Mouse (Mus musculus) ES-E14 (cell line): ENCODE measurements around the gene Nop2. TPM values are rescaled to one million over a fixed set of nuclear protein-coding genes. Genes with fewer than 3 reads are reported as not detected.
A peak's percentile ranks its signal among the peaks of the same experiment; 100 is the strongest.

Experiments
- DNase-seq: peaks from one replicate; pipeline ENCODE4 v3.0.0-alpha.2; 2013; ENCODE audit warnings: low read depth, low spot score
- H3K27ac ChIP-seq: 2 replicates; pipeline ENCODE4 v1.5.1; 2012; ENCODE audit warnings: low read depth, mild to moderate bottlenecking, low read length, moderate library complexity, mixed read lengths; ENCODE audit not compliant: poor library complexity, insufficient read depth, severe bottlenecking
- H3K36me3 ChIP-seq: 2 replicates; pipeline ENCODE4 v1.6.1; 2012; ENCODE audit warnings: mild to moderate bottlenecking, low read length, moderate library complexity, mixed read lengths; ENCODE audit not compliant: control insufficient read depth, poor library complexity, insufficient read depth, severe bottlenecking
- H3K4me1 ChIP-seq, 2 experiments: fragments of 150-350 bp in 1 of 2; sonication (generic) in 1 of 2; 2 replicates each; pipeline ENCODE4 v1.6.1; 2012; ENCODE audit warnings: low read length in 2 of 2, mild to moderate bottlenecking in 1 of 2, mixed read lengths in 1 of 2; ENCODE audit not compliant: control insufficient read depth in 2 of 2, insufficient read depth in 2 of 2, poor library complexity in 1 of 2
- H3K4me3 ChIP-seq, 2 experiments: fragments of 150-350 bp in 1 of 2; sonication (generic) in 1 of 2; 2 replicates each; pipeline ENCODE4 v1.5.1; 2012; ENCODE audit warnings: low read length in 2 of 2, low read depth in 1 of 2, mild to moderate bottlenecking in 1 of 2, mixed read lengths in 1 of 2; ENCODE audit not compliant: insufficient read depth in 1 of 2, poor library complexity in 1 of 2, severe bottlenecking in 1 of 2
- H3K9ac ChIP-seq: 2 replicates; pipeline ENCODE4 v1.6.1; 2012; ENCODE audit warnings: low read depth, mild to moderate bottlenecking, low read length, mixed read lengths; ENCODE audit not compliant: poor library complexity, insufficient read depth, severe bottlenecking
- H3K9me3 ChIP-seq: fragments of 150-350 bp; sonication (generic); 2 replicates; pipeline ENCODE4 v1.6.1; 2012; ENCODE audit warnings: low read depth, mild to moderate bottlenecking, low read length; ENCODE audit not compliant: control insufficient read depth, insufficient read depth
- CHD2 ChIP-seq: IDR thresholded peaks from 2 replicates; pipeline ENCODE4 v1.6.1; 2014; ENCODE audit warnings: mild to moderate bottlenecking, low read depth, low read length, inconsistent platforms
- HCFC1 ChIP-seq: IDR thresholded peaks from 2 replicates; pipeline ENCODE4 v1.6.1; 2012; ENCODE audit warnings: low read length, inconsistent platforms, borderline replicate concordance; ENCODE audit not compliant: insufficient read depth
- MAFK ChIP-seq: IDR thresholded peaks from 2 replicates; pipeline ENCODE4 v1.6.1; 2014; ENCODE audit warnings: mild to moderate bottlenecking, low read depth, low read length, inconsistent platforms; ENCODE audit not compliant: insufficient read depth
- ZC3H11A ChIP-seq: IDR thresholded peaks from 2 replicates; pipeline ENCODE4 v1.6.1; 2012; ENCODE audit warnings: low read depth, mild to moderate bottlenecking, inconsistent platforms, low read length, borderline replicate concordance
- ZNF384 ChIP-seq: IDR thresholded peaks from 2 replicates; pipeline ENCODE4 v1.6.1; 2012; ENCODE audit warnings: low read depth, low read length, inconsistent platforms
- in situ Hi-C, 2 experiments: fragments of 600-800 bp; cut with MboI; formaldehyde crosslinking; loops; one replicate each; pipeline ENCODE4 v1.15.1; 2025; ENCODE audit warnings: low sequenced_read_pairs in 2 of 2, inconsistent platforms in 1 of 2; ENCODE audit not compliant: unreplicated experiment in 2 of 2
- total RNA-seq: library from RNA; depleted of rRNA; stranded (reverse); fragments of 300-350 nt; gene quantifications from 2 replicates; pipeline ENCODE4 v1.2.3, GENCODE M21; 2012

The Nop2 gene
- total RNA-seq, 1 experiment, result 174 TPM

- H3K9me3 ChIP-seq, result no peaks in the 10 kb centered on the region
- H3K4me1 ChIP-seq, result peaks cover 0 to 28% of the 10 kb centered on the region in 2 experiments; a peak in 3 of 4 replicates
- DNase-seq, result no peak
- peak overlapping the region; percentile 71 for H3K27ac ChIP-seq
- in situ Hi-C loops, result no loop called here
- TF ChIP-seq ZNF384 (no peak), CHD2 (no peak), MAFK (no peak), HCFC1 (no peak), ZC3H11A (no peak)
- peak overlapping the region; percentile 27 to 44; a peak in 2 of 4 replicates for H3K4me3 ChIP-seq
- H3K36me3 ChIP-seq, result no peaks in the 10 kb centered on the region
- H3K9ac ChIP-seq, result peak overlapping the region; percentile 54; the same call in 1 of the 2 replicates
Measured at GRCm38 (mm10) chr6:125088561-125089321, 43.0 kb upstream of the Nop2 start.

- Histone ChIP-seq H3K9me3 (no peaks in the 10 kb centered on the region), H3K9ac (peak overlapping the region; percentile 38), H3K4me3 (peak overlapping the region; percentile 44 to 49), H3K4me1 (peaks cover 0 to 25% of the 10 kb centered on the region in 2 experiments; a peak in 3 of 4 replicates), H3K36me3 (no peaks in the 10 kb centered on the region), H3K27ac (peak overlapping the region; percentile 71)
- DNase-seq, result no peak
- in situ Hi-C loops, result no loop called here
- TF ChIP-seq MAFK, result no peak
Measured at GRCm38 (mm10) chr6:125089521-125090321, 42.0 kb upstream of the Nop2 start.

- DNase-seq, result no peak
- in situ Hi-C loops, result no loop called here
- TF ChIP-seq CHD2, result no peak
- no peak for TF ChIP-seq ZC3H11A
- TF ChIP-seq ZNF384, result no peak
- no peak for TF ChIP-seq MAFK
- TF ChIP-seq HCFC1, result no peak
- peak overlapping the region; percentile 44 to 49 for H3K4me3 ChIP-seq
- peak overlapping the region; percentile 38; the same call in 1 of the 2 replicates for H3K9ac ChIP-seq
- no peaks in the 10 kb centered on the region for H3K36me3 ChIP-seq
- H3K9me3 ChIP-seq, result no peaks in the 10 kb centered on the region
- H3K27ac ChIP-seq, result peak overlapping the region; percentile 85; the same call in 1 of the 2 replicates
- H3K4me1 ChIP-seq, result peaks cover 0 to 25% of the 10 kb centered on the region in 2 experiments; a peak in 3 of 4 replicates
Measured at GRCm38 (mm10) chr6:125090341-125091085, 41.2 kb upstream of the Nop2 start.

- H3K4me3 ChIP-seq, result no peak overlapping the region
- H3K27ac ChIP-seq, result no peak overlapping the region; the same call in 1 of the 2 replicates
- peaks cover 0 to 21% of the 10 kb centered on the region in 2 experiments; a peak in 3 of 4 replicates for H3K4me1 ChIP-seq
Measured at GRCm38 (mm10) chr6:125092372-125092771, 39.3 kb upstream of the Nop2 start.

More at GRCm38 (mm10) chr6:125092372-125092771, 39.3 kb upstream of the Nop2 start:
- in situ Hi-C loops, result no loop called here
- no peak for TF ChIP-seq MAFK
- no peak for TF ChIP-seq HCFC1
- TF ChIP-seq CHD2, result no peak
- TF ChIP-seq ZC3H11A, result no peak
- Histone ChIP-seq H3K9me3 (no peaks in the 10 kb centered on the region), H3K36me3 (no peaks in the 10 kb centered on the region), H3K9ac (no peak overlapping the region)
- DNase-seq, result no peak
